Mouse (Mus musculus) layer of hippocampus, adult 9-10 months (tissue): ENCODE data around the gene Nlrp4e.
"Not testable (repeated sequence)": the region's sequence is repeated elsewhere in the genome, so short reads cannot be mapped to it uniquely, and the experiment has no call there.

Source experiments
- DNase-seq: peaks from one replicate; pipeline ENCODE4 v3.0.0; 2022; ENCODE audit warnings: low spot score

Gene Nlrp4e

DNA sequence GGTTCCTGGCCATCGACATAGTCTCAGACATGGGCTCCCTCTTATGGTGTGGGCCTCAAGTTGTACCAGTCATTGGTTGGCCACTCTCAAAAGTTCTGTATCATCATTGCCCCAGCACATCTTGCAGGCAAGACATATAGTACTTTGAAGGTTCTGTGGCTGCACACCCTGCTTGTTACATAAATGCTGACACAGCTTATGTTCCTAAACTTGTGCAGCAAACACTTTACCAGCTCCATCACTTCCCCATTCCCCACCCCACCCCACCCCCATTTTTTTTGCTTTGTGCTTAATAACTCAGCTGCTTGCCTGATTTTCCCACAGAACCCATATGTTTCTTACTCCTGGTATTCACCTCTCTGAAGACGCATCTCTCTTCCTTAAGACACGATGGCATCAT lies at the start of gene Nlrp4e:
TSS of gene Nlrp4e (plus strand) at position 301 of the 400 bp plus-strand sequence.
- not testable (repeated sequence) for DNase-seq

DNA sequence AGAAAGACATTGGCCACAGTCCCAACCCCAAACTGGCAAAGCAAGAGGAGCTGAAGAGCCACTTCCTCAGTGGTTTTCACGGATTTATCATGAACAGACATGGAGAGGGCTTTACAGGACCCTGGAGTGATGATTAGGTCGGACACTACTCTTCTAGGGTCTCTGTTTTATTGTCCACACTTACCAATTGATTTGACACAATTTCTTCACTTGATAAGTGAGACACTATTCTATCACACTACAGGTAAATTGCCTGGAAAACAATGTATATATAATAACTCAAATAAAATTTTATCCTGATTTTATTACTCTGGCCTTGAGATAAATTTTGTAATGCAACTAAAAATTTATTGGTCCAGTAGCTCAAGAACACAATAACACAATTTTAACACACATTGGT lies 49.4 kb upstream of the Nlrp4e start, which contains the start of gene Vmn1r166:
TSS of gene Vmn1r166 (minus strand) at position 101 of the 400 bp plus-strand sequence.
- DNase-seq = not testable (repeated sequence)

DNA sequence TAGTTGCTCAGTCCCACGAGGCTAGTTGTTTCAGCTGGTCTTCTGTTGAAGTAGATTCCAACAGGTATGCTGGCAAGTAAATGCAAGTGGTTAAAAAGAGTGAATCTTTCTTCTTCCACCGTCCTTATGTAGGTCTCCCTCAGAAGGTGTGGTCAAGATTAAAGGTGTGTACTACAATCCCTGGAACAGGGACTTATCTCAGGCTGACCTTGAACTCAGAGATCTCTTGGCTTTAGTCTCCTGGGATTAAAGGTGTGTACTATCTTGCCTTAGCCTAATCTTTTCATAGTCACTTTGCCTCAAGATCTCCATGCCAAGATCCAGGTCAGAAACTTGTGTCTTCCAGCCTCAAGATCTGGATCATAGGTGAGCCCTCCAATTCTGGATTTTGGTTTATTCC lies 22.2 kb upstream of the Nlrp4e start, which contains the start of gene Gm6902:
TSS of gene Gm6902 (minus strand) at position 101 of the 400 bp plus-strand sequence.
- DNase-seq = not testable (repeated sequence)

DNA sequence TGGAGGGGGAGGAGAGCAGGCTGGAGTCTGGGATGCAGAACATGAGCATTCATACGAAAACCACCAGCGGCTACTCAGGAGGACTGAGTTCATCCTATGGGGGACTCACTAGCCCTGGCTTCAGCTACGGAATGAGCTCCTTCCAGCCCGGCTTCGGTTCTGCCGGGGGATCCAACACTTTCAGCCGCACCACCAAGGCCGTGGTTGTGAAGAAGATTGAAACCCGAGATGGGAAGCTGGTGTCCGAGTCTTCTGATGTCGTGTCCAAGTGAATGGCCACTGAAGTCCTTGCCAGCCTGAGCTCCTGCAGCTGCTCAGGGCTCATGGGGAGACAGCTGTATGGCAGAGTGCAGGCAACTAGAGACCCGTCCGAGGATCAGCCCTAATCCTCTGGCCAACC lies 57.3 kb downstream of the Nlrp4e start:
- not testable (repeated sequence) for DNase-seq

DNA sequence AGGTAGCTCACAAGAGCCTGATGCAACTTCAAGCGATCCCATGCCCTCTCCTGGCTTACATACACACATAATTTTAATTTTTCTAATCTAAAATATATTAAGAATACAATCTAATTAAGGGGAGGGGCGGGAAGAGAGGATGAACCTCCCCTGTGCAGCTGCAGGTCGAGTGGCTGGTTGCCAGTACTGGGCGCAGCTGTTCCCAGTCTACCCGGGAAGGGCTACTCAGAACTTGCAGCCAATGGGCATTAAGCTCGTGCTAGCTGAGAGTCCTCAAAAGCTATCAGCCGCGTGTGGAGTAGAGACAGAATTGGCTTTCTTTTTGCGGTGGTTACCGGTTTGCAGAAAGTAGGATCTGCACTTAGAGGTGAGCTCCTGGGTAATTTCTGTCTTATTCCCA lies 84.6 kb downstream of the Nlrp4e start, which contains the start of gene Nlrp5:
TSS of gene Nlrp5 (plus strand) at position 301 of the 400 bp plus-strand sequence.
- no peak for DNase-seq
